Mouse (Mus musculus): Measurements from ENCODE around the gene Hs3st1.
A peak's percentile ranks its signal among the peaks of the same experiment; 100 is the strongest.

Hs3st1 gene

DNA sequence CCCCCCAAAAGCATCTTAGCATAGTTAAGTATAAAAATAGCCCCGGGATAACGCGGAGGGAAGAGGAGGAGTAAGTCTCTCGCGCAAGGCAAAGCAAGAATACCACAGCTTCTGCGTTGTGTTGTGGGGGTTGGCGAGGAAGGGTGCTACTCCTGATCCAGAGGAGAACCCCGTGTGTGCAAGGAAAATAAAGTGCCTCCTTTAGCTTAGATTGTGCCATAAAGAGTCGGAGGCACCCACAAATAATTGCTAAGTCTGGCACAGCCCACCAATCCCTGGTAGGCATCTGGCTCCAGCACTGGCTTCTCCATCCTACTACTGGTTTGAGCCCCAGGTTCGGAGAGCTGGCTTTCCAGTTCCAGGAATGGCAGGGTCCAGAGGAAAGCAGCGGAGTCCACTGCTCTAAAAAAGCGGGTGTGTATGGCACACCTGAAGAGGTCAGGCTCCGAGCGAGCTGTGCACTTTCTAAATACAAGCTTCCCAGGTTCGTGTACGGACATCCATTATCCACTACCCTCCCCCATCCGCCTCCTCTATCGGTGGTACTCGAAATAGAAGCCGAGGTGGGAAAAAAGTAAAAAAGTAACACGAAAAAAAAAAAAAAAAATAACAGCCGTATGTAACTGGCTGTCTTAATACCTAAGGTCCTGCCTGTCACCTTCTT, 111.9 kb downstream of the Hs3st1 start:
- peak in 1 of 2 experiments; percentile 74 for DNase-seq (ENCODE audit: low spot score in 2 of 2)

DNA sequence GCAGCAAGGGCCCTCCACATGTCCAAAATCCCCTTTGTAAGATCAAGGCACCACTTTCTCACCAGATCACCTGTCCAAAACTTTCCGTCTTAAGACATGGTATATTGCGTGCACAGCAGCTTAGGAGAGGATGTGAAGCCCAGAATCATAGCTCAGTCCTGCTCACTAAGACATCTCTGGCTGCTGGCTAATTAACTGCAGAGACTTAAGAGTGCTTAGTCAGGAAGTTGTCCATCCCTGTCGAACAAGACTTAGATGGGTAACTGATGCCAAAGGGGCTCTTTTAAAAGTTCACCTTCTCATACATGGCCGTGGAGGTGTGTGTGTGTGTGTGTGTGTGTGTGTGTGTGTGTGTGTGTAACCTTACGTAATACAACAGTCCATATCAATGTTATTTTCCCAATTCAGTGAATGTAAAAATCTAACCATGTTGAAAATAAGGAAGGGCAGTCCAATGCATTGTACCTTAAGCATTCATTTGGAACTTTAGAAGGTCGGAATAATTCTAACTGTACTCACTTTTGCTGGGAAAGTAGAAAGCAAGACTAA, 113.0 kb downstream of the Hs3st1 start:
- no peak for DNase-seq (ENCODE audit: low spot score in 2 of 2)

- peak; percentile 70 to 84 for DNase-seq (ENCODE audit: low spot score in 2 of 2)
Measured at GRCm38 (mm10) chr5:39639438-39640177, 115.7 kb downstream of the Hs3st1 start.

DNA sequence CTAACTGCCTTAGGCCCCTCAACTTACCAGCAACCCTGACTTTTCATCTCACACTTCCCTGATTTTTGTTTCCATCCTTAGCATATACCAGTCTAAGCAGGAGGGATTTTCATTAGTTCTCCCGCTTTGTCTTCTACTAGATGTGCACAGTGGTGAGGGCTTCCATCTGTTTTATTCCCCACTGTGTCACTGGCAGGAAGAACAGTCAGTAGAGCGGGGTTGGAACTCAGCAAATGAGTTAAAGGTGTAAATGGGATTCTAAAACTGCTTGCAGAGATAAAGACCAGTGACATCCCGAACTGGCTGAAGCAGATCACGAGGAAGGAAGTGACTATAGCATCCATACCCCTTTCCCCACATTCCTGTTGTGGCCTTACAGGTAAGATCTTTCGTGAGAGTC, 116.3 kb downstream of the Hs3st1 start:
- no peak for DNase-seq (ENCODE audit: low spot score in 2 of 2)

DNA sequence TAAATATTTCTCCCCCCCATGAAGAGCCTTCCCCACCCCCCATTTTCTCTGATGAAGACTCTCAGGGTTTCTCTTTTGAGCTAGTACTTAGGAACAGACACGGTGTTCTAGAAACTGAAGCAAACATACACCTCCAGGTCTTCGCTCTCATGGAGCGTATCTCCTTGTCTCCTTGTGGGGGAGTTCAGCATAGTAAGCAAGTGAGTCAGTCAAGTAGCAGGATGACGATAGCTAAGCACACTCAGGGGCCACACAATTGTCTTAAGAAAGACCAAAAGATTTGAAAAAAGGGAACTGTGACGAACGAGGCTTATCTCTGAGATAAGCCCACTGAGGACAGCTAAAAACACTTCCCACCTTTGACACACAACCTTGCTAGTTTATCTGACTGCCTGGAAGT, 117.4 kb downstream of the Hs3st1 start:
- DNase-seq (ENCODE audit: low spot score in 2 of 2), result no peak

GRCm38 (mm10) chr5:39636090-39636489, 119.2 kb downstream of the Hs3st1 start:
- no peak for DNase-seq (ENCODE audit: low spot score in 2 of 2)

GRCm38 (mm10) chr5:39634300-39635047, 120.8 kb downstream of the Hs3st1 start:
- DNase-seq (ENCODE audit: low spot score in 2 of 2), result no peak

GRCm38 (mm10) chr5:39633206-39633605, 122.1 kb downstream of the Hs3st1 start:
- no peak for DNase-seq (ENCODE audit: low spot score in 2 of 2)

DNA sequence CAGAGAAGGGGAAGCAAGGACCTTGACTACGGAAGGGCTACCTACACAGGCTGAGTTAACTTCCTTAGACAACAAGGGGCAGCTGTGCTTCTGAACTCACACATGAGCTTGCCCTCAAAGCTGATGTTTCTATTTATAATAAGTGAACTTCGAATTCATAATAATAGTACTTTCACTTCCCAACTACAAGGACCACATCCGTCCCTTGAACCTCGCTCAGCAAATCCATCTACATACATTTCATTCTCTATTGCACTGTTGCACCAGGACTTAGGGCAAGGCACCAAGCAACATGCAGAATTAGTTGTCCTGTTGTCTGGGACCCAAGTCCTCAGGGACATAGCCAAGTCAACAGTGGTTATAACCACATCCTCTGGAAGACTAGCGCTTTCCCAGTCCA, 124.4 kb downstream of the Hs3st1 start:
- DNase-seq (ENCODE audit: low spot score in 2 of 2), result no peak

- no peak for DNase-seq (ENCODE audit: low spot score in 2 of 2)
Measured at GRCm38 (mm10) chr5:39625037-39625473, 130.2 kb downstream of the Hs3st1 start.

DNA sequence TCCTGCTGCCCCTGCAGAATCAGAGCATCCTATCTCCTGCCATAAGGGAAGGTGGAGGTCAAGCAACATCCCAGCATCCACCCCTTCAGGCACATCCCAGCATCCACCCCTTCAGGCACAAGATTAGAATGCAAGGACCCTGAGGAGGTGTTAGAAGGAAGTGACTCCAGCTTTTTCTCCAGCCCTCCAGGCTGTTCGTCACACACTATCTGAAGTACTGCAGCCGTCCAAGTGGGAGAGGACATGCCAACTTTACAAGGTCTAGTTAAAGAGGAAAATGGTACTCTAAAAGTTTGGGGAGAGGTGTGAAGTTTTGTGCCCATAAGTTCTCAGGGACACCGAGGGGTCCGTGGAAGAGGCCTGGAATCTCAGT, 131.1 kb downstream of the Hs3st1 start:
- no peak for DNase-seq (ENCODE audit: low spot score in 2 of 2)

DNA sequence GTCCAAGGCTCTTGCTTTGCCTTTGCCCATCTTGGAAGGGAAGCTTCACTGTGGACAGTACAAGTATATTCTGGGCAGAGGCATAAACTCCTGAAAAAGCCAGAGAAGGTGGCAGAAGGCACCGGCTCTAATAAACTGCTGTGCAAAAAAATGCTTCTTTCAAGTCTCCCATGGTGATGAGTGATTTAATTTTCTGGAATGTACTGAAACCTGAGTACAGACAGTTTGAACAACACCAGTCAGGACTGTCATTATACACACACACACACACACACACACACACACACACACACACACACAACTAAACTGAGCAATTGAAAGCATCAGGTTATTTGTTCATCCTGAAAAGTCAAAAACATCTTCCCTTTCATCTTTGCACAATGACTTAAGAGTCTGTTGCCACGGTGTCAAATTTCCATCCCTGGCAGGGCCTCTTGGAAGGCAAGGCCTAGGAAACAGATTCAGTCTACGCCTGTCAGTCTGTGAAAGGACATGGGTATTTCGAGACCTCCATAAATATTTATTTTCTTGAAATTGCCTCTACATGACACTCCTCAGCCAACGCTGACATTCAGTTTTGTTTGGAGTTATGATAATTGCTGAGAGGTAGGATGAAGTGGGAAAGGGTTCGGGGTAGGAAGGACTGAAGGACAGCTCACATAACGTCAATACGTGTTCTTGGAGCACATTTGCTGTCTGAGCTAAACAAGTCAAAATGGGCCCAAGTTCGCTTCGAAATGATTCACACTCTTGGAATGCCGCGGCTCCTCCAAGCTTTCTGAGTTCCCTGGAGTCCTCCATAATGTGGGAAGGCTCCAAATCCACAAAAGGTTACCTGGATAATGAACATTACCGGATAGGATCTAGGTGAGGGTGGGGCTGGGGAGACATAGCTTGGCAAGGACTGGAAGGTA, 131.7 kb downstream of the Hs3st1 start:
- no peak for DNase-seq (ENCODE audit: low spot score in 2 of 2)

DNA sequence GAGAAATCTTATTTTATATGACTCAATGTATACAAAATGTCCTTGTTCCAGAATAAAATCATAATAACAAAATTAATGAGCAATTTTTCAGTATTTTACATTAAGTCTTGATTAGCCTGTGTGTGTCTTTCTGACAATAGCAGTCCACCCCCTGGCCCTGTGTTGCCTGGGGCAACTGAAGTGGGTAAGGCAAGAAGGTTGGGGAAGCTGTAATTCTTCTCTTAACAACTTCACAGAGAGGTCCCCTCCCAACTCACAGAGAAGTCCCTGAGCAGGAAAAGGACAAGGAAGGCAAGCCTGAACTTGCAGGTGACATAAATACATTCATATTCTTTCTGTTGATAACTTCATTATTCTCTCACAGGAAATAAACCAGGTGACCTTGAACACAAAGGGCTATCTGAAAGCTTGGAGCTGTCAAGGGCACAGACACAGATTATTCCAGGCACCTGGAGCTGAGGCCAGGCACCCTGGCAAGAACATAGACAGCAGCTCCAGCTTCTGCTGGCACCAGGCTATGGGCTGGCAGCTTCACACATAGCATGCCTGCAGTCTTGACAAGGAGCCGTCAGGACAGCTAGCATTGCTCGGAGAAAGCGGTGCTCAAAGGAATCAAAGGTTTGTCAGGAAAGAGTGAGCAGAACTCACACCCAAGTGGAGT, 134.9 kb downstream of the Hs3st1 start:
- DNase-seq (ENCODE audit: low spot score in 2 of 2), result no peak

DNA sequence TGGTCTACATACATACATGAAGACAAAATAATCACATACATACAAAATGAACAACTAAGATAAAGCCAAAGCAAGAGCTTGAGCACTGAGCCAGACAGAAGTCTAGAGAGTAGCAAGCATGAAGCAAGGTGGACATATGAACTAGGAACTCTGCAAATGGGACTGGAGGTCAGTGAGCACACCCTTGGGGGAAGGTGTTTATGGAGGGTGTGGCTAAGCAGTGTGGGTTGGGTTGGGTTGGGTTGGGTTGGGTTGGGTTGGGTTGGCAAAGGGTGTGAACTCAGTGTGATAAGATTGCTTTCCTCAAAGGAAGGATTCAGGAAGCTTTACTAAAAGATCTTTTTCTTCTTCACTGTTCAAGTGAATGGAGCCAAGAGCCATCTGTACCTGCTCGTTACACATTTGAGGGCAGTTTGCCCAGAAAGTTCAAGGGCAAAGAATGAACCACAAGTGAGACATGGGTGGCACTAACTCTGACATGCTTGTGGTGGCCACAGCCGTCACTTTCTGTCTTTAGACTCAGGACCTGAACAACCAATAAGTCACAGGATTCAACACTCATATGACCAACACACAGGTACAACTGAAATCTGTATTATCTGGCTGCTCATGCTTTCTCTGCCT, 137.8 kb downstream of the Hs3st1 start:
- no peak for DNase-seq (ENCODE audit: low spot score in 2 of 2)

GRCm38 (mm10) chr5:39615202-39615601, 140.1 kb downstream of the Hs3st1 start:
- DNase-seq (ENCODE audit: low spot score in 2 of 2), result no peak

DNA sequence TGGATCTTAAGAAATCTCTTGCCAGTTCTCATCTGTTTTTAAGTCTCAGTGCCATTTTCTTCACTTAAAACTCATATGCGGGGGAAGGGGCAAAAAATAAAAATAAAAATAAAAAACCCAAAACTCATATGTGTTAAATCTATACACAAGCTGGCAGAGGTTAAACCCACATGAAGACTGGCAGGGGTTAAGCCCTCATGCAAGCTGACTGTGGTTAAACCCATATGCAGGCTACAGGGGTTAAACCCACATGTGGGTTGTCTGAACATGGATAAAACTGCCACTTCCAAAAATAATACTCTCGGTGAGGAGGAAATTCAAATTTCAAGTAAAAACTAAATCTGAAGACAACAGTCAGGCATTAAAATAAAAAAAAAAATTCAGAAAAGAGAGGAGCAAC, 141.7 kb downstream of the Hs3st1 start:
- no peak for DNase-seq (ENCODE audit: low spot score in 2 of 2)

- DNase-seq (ENCODE audit: low spot score in 2 of 2), result no peak
Measured at GRCm38 (mm10) chr5:39612240-39612639, 143.0 kb downstream of the Hs3st1 start.

- no peak for DNase-seq (ENCODE audit: low spot score in 2 of 2)
Measured at GRCm38 (mm10) chr5:39608260-39608659, 147.0 kb downstream of the Hs3st1 start.

DNA sequence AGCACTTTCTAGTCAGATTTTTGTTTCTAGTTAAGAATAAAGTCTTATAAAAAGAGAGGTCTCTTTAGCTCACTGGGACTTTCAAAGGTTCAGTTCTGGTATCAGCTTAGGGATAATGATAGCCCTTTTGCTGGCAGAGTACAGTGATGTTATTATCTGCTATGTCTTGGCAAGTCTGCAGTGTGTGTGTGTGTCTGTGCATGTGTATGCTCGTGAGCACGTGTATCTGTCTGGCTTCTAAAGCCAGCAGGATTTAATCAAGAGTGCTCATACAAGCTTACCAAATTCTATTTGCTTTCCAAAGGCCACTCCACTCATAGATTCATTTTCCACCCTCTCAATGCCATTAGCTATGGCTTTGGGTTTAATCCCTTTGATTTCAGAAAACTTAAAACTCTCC, 160.5 kb downstream of the Hs3st1 start:
- DNase-seq (ENCODE audit: low spot score in 2 of 2), result no peak
